Mouse (Mus musculus): ENCODE results near the gene Cptp.

Gene Cptp

GRCm38 (mm10) chr4:155887674-155888073 lies 18.4 kb upstream of the Cptp start:
- peak; percentile 2 for DNase-seq (ENCODE audit: low spot score)

- DNase-seq (ENCODE audit: low spot score) = no peak
Observed at GRCm38 (mm10) chr4:155886330-155886729, 17.1 kb upstream of the Cptp start.

GRCm38 (mm10) chr4:155883587-155883986 lies 14.3 kb upstream of the Cptp start:
- no peak for DNase-seq (ENCODE audit: low spot score)

- no peak for DNase-seq (ENCODE audit: low spot score)
Observed at GRCm38 (mm10) chr4:155871404-155871803, 2.2 kb upstream of the Cptp start.

- DNase-seq (ENCODE audit: low spot score) = no peak
Observed at GRCm38 (mm10) chr4:155868614-155869298, 484 bp downstream of the Cptp start.

GRCm38 (mm10) chr4:155863001-155863400 lies 6.2 kb downstream of the Cptp start, which contains the start of gene Tas1r3:
Gene Tas1r3, minus strand, starts transcription at chr4:155863362.
- DNase-seq (ENCODE audit: low spot score) = no peak

- DNase-seq (ENCODE audit: low spot score) = no peak
Observed at GRCm38 (mm10) chr4:155861787-155862186, 7.5 kb downstream of the Cptp start.

GRCm38 (mm10) chr4:155859318-155859717 lies 9.9 kb downstream of the Cptp start:
- no peak for DNase-seq (ENCODE audit: low spot score)

GRCm38 (mm10) chr4:155856881-155857280 lies 12.4 kb downstream of the Cptp start:
- DNase-seq (ENCODE audit: low spot score) = no peak

- DNase-seq (ENCODE audit: low spot score) = no peak
Observed at GRCm38 (mm10) chr4:155856071-155856470, 13.2 kb downstream of the Cptp start.

GRCm38 (mm10) chr4:155854991-155855390 lies 14.2 kb downstream of the Cptp start:
- DNase-seq (ENCODE audit: low spot score) = no peak

- no peak for DNase-seq (ENCODE audit: low spot score)
Observed at GRCm38 (mm10) chr4:155853421-155853820, 15.8 kb downstream of the Cptp start.

GRCm38 (mm10) chr4:155851951-155852411 lies 17.3 kb downstream of the Cptp start:
- DNase-seq (ENCODE audit: low spot score) = no peak

- DNase-seq (ENCODE audit: low spot score) = no peak
Observed at GRCm38 (mm10) chr4:155851368-155851767, 17.9 kb downstream of the Cptp start.

GRCm38 (mm10) chr4:155849792-155850451 lies 19.3 kb downstream of the Cptp start:
- DNase-seq (ENCODE audit: low spot score) = no peak

- DNase-seq (ENCODE audit: low spot score) = no peak
Observed at GRCm38 (mm10) chr4:155849391-155849790, 19.8 kb downstream of the Cptp start.

- no peak for DNase-seq (ENCODE audit: low spot score)
Observed at GRCm38 (mm10) chr4:155848434-155849095, 20.7 kb downstream of the Cptp start.

- peak; percentile 57 for DNase-seq (ENCODE audit: low spot score)
Observed at GRCm38 (mm10) chr4:155847591-155848352, 21.5 kb downstream of the Cptp start.

- peak; percentile 91 for DNase-seq (ENCODE audit: low spot score)
Observed at GRCm38 (mm10) chr4:155846871-155847578, 22.2 kb downstream of the Cptp start, which contains the start of gene Dvl1. Gene Dvl1, plus strand, starts transcription at chr4:155847402.

- no peak for DNase-seq (ENCODE audit: low spot score)
Observed at GRCm38 (mm10) chr4:155843231-155843630, 26.0 kb downstream of the Cptp start.

GRCm38 (mm10) chr4:155841651-155842270 lies 27.5 kb downstream of the Cptp start:
- no peak for DNase-seq (ENCODE audit: low spot score)

Data from layer of hippocampus, adult 11-12 months (tissue).